Mouse (Mus musculus) bone marrow, adult 2 months (tissue): Measurements from ENCODE around the gene Dag1.
"Not testable (repeated sequence)": the region's sequence is repeated elsewhere in the genome, so short reads cannot be mapped to it uniquely, and the experiment has no call there.

Source experiments
- CTCF ChIP-seq: fragments of 200-500 bp; IDR thresholded peaks from 2 replicates; pipeline ENCODE4 v1.5.1; 2011; ENCODE audit warnings: low read length, control low read depth; ENCODE audit not compliant: control insufficient read depth, insufficient read depth
- POLR2A ChIP-seq: fragments of 200-500 bp; IDR thresholded peaks from 2 replicates; pipeline ENCODE4 v1.6.1; 2011; ENCODE audit warnings: low read depth, mild to moderate bottlenecking, control low read depth, low read length, borderline replicate concordance; ENCODE audit not compliant: control insufficient read depth

DNA sequence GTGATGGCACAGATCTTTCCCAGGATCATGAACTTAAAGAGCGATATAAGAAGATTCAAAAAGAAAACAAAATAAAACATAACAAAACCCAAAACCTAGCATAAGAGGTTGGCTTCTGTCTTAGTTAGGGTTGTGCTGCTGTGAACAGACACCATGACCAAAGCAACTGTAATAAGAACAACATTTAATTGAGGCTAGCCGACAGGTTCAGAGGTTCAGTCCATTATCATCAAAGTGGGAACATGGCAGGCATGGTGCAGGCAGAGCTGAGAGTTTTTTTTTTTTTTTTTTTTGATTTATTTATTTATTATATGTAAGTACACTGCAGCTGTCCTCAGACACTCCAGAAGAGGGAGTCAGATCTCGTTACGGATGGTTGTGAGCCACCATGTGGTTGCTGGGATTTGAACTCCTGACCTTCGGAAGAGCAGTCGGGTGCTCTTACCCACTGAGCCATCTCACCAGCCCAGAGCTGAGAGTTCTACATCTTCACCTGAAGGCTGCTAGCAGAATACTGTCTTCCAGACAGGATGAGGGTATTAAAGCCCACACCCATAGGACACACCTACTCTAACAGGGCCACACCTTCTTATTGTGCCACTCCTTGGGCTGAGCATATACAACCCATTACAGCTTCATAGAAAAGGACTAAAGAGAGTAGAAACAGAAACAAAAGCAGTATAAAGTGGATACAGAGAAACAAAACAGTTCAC is 23.9 kb upstream of the Dag1 start:
- not testable (repeated sequence) for TF ChIP-seq POLR2A, CTCF
